Mouse (Mus musculus) induced T-regulatory cell, adult 2 months (primary cell): ENCODE results near the gene Gm11214.

Source experiments
- DNase-seq: peaks from one replicate; pipeline ENCODE4 v3.0.0-alpha.2; 2012; ENCODE audit warnings: low read depth

The Gm11214 gene

GRCm38 (mm10) chr4:63659775-63660174, 3.4 kb downstream of the Gm11214 start:
- peak; percentile 34 for DNase-seq

GRCm38 (mm10) chr4:63659086-63659485, 4.1 kb downstream of the Gm11214 start:
- no peak for DNase-seq

- DNase-seq: no peak
These were observed 8.8 kb downstream of the Gm11214 start for GRCm38 (mm10) chr4:63654381-63654780.

GRCm38 (mm10) chr4:63643956-63644726, 19.0 kb downstream of the Gm11214 start:
- DNase-seq: no peak

GRCm38 (mm10) chr4:63639842-63640241, 23.3 kb downstream of the Gm11214 start:
- no peak for DNase-seq

GRCm38 (mm10) chr4:63638603-63639002, 24.6 kb downstream of the Gm11214 start:
- no peak for DNase-seq

- no peak for DNase-seq
These were observed 30.0 kb downstream of the Gm11214 start for GRCm38 (mm10) chr4:63633181-63633580.

GRCm38 (mm10) chr4:63627111-63627510, 36.1 kb downstream of the Gm11214 start:
- DNase-seq: peak; percentile 41

GRCm38 (mm10) chr4:63625563-63626080, 37.6 kb downstream of the Gm11214 start:
- DNase-seq: no peak

GRCm38 (mm10) chr4:63622378-63622835, 40.8 kb downstream of the Gm11214 start, which contains the start of gene Tex48:
Gene Tex48, minus strand, starts transcription at chr4:63622428.
- peak; percentile 68 for DNase-seq

- DNase-seq: peak; percentile 36
These were observed 41.3 kb downstream of the Gm11214 start for GRCm38 (mm10) chr4:63621861-63622260.
